Mouse (Mus musculus) hindbrain, embryonic 11.5 days (tissue): ENCODE data around the gene Aanat. TPM values are rescaled to one million over a fixed set of nuclear protein-coding genes. Genes with fewer than 3 reads are reported as not detected.
A peak's percentile ranks its signal among the peaks of the same experiment; 100 is the strongest.

Experiments used
- ATAC-seq: fragments of 200-750 bp; cut with Nextera tagmentation; 2 replicates; pipeline ENCODE4 v1.8.0; 2017; ENCODE audit warnings: mild to moderate bottlenecking, moderate TSS enrichment, moderate library complexity; ENCODE audit not compliant: low FRiP score
- DNase-seq: peaks from one replicate; pipeline ENCODE4 v3.0.0-alpha.2; 2015; ENCODE audit warnings: low spot score
- H3K27ac ChIP-seq: fragments of 300-500 bp; sonication (generic); 2 replicates; pipeline ENCODE4 v1.5.1; 2014; ENCODE audit warnings: mild to moderate bottlenecking, low read depth, low read length
- H3K27me3 ChIP-seq: fragments of 300-500 bp; sonication (generic); 2 replicates; pipeline ENCODE4 v1.6.1; 2014; ENCODE audit warnings: mild to moderate bottlenecking, low read length, moderate library complexity, mixed read lengths; ENCODE audit not compliant: control insufficient read depth, insufficient read depth
- H3K36me3 ChIP-seq: fragments of 300-500 bp; sonication (generic); 2 replicates; pipeline ENCODE4 v1.6.1; 2014; ENCODE audit warnings: mild to moderate bottlenecking, low read length, moderate library complexity, mixed read lengths; ENCODE audit not compliant: control insufficient read depth, insufficient read depth
- H3K4me1 ChIP-seq: fragments of 300-500 bp; sonication (generic); replicated peaks from 2 replicates; pipeline ENCODE4 v1.6.1; 2014; ENCODE audit warnings: low read length, mixed read lengths; ENCODE audit not compliant: control insufficient read depth, insufficient read depth
- H3K4me2 ChIP-seq: fragments of 300-500 bp; sonication (generic); replicated peaks from 2 replicates; pipeline ENCODE4 v1.6.1; 2014; ENCODE audit warnings: mild to moderate bottlenecking, low read depth, low read length
- H3K4me3 ChIP-seq: fragments of 300-500 bp; sonication (generic); 2 replicates; pipeline ENCODE4 v1.5.1; 2014; ENCODE audit warnings: low read depth, low read length
- H3K9ac ChIP-seq: fragments of 300-500 bp; sonication (generic); 2 replicates; pipeline ENCODE4 v1.6.1; 2014; ENCODE audit warnings: low read depth, low read length
- H3K9me3 ChIP-seq: fragments of 300-500 bp; sonication (generic); 2 replicates; pipeline ENCODE4 v1.6.1; 2016; ENCODE audit warnings: low read length; ENCODE audit not compliant: control insufficient read depth
- WGBS: fragments of 180-500 bp; shearing (Covaris S2); extraction: QIAGEN DNeasy Blood & Tissue Kit; methylation state at CpG from one replicate; pipeline ENCODE4 v1.1.7; 2014; 5-methylcytosine and 5-hydroxymethylcytosine counted together
- polyA plus RNA-seq: library from polyadenylated mRNA; unstranded; fragments of >200 nt; fragmentation: Nextera tagmentation; extraction: Ambion mirVana; gene quantifications from 2 replicates; pipeline ENCODE4 v1.2.1, GENCODE M21; 2014

Aanat gene
- polyA plus RNA-seq, 1 experiment from 2014 or later, result not detected

DNA sequence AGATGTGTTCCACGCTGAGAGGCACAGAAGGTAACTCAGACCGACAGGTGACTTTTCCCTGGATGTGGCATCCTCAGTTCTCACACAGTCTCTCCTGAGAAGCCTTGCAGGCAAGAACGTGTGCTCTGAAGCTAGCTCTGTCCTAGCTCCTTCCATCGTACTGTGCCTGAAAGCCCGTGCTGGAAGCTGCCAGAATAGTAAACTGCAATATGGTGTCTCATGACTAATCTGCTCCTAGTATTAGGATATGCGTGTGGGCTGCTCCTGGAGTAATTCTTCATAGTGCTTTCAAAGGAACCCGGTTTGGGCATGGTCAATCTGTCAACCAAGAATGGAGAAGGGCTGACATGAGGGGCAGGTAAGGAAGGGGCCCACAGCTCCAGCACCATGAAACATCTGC, 15.4 kb upstream of the Aanat start:
- Histone ChIP-seq H3K4me2 (no peak overlapping the region), H3K27ac (no peak overlapping the region), H3K27me3 (no peaks in the 10 kb centered on the region), H3K9ac (no peak overlapping the region), H3K36me3 (no peaks in the 10 kb centered on the region), H3K9me3 (no peaks in the 10 kb centered on the region), H3K4me1 (peaks cover 8% of the 10 kb centered on the region), H3K4me3 (no peak overlapping the region)
- no peak for DNase-seq
- ATAC-seq, result no peak
- 86% methylated on average over 7 of the region's 7 CpGs for WGBS

DNA sequence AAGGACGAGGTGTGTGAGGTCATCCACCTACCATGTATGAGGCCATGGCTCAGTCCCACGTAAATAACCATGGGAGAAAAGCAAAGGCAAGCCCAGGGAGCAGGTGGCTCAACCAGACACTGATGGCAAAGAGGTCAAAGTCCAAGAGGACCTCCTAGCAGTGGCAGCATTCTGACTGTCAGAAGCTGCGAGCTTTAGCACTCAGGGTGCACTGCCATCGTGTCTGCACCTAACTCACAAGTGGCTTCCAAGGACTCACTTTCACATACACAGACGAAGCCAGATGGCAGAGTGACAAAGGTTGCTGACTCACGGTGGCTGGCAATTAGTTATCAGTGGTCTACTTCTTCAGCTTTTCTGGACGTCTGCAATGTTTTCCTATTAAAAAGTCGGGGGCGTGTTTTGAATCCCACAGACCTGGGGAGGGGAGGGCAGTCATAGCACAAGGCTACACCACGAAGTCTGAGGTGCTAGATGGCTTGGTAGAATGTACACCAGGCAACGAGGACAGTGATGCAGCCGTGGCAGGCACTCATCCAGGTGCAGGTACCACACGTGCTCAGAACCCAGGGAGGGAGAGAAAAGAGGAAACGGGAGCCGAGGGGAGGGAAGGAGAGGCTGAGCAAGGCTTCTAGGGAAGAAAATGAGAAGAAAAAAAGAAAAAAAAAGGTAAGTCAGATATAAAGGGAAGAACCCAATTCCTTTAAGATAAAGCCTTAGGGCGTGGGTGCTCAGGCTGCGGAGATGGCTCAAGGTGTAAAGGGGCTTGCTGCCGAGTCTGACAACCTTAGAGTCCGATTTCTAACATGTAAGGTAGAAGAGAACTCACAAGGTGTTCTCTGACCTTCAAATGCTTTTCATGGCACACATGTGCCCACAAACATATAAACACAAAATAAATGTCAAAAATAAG, 14.2 kb upstream of the Aanat start:
- no peak for DNase-seq
- H3K4me2 ChIP-seq, result no peak overlapping the region
- H3K27ac ChIP-seq, result no peak overlapping the region
- WGBS, result 85% methylated on average over 19 of the region's 19 CpGs
- no peaks in the 10 kb centered on the region for H3K9me3 ChIP-seq
- no peaks in the 10 kb centered on the region for H3K36me3 ChIP-seq
- no peak overlapping the region for H3K4me3 ChIP-seq
- H3K27me3 ChIP-seq, result no peaks in the 10 kb centered on the region
- no peak overlapping the region for H3K9ac ChIP-seq
- H3K4me1 ChIP-seq, result peaks cover 8% of the 10 kb centered on the region
- ATAC-seq, result no peak

DNA sequence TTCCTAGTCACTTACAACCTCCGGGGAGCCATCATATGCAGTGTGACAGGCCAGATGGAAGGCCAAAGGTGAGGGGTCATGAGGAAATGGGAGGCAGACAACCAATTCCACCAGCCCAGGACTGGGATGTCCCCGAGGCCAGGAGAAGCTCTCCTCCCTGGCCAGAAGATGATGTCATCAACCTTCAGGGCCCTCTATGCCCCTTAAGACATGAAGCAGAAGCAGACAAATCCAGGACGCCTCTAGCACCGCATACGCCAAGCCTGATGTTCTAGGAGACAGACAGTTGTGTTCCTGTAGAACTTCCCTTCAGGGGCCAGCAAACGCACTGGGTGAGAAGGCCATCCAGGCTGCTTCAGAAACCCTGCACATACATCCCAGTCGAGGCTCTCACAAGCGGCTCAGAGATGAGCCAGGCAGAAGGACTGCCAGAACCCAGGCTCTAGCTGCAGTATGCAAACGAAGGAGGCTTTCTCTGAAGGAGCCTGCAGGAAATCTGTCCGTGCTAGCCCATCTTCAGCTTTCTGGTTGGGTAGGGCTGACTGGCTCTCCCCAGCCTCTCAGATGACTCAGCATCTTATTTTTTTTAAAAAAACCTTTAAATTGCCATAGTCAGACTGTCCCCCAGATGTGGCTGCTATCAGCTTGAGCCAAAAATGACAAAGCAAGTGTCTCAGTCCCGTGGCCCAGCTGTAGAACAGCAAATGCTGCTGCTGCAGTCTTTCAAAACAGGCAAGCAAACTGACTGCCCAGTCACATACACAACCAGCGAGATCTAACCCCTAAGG, 13.3 kb upstream of the Aanat start:
- Histone ChIP-seq H3K9ac (0 out of 2 replicates have a peak overlapping the region, but pooled peaks have one; percentile 19), H3K9me3 (no peaks in the 10 kb centered on the region), H3K27ac (peak overlapping the region; percentile 27; the same call in 1 of the 2 replicates), H3K27me3 (no peaks in the 10 kb centered on the region), H3K4me1 (peaks cover 8% of the 10 kb centered on the region), H3K4me2 (no peak overlapping the region), H3K4me3 (no peak overlapping the region), H3K36me3 (no peaks in the 10 kb centered on the region)
- ATAC-seq (no peak), DNase-seq (no peak)
- 60% methylated on average over 12 of the region's 12 CpGs for WGBS

DNA sequence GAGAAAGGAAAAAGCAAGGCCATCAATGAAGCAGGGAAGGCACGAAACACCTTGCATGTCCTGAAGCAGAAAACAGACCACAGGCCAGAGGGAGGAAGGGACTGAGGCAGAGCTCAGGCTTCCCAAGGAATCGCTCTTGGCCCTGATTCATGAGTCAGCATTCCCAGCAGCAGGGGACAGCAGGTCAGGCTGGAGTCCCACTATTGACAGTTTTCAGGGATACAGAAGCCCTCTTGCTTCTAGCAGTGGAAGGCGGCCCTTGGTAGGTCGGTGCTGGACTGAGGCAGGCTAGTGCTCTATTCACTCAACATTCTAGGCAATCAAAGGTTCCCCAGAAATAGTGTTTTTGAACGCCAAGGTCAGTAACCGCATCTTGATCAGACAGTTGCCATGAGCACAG, 11.7 kb upstream of the Aanat start:
- Histone ChIP-seq H3K9me3 (no peaks in the 10 kb centered on the region), H3K4me1 (peaks cover 8% of the 10 kb centered on the region), H3K4me2 (no peak overlapping the region), H3K4me3 (no peak overlapping the region), H3K9ac (no peak overlapping the region), H3K27me3 (no peaks in the 10 kb centered on the region), H3K27ac (no peak overlapping the region), H3K36me3 (no peaks in the 10 kb centered on the region)
- no peak for ATAC-seq
- 57% methylated on average over 6 of the region's 6 CpGs for WGBS
- DNase-seq, result no peak

DNA sequence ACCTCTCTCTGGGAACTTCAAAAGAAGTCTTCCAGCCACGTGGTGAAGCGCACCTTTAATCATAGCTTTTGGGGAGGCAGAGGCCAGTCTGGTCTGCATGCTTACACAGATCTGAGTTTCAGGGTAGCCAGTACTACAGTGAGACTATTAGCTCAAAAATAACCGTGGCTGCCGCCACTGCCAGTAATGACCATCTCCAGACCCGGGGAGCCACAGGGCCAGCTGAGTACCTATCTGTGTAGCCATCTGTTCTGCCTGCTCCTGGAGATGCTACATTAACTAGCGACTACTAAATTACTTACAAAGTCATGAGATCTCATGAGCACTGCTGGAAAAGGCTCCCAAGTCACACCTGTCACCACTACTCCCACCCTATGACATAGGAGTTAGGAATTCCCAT, 11.2 kb upstream of the Aanat start:
- Histone ChIP-seq H3K36me3 (no peaks in the 10 kb centered on the region), H3K27me3 (no peaks in the 10 kb centered on the region), H3K4me2 (no peak overlapping the region), H3K27ac (no peak overlapping the region), H3K9ac (no peak overlapping the region), H3K4me3 (no peak overlapping the region), H3K4me1 (peaks cover 8% of the 10 kb centered on the region), H3K9me3 (no peaks in the 10 kb centered on the region)
- WGBS, result 68% methylated on average over 6 of the region's 6 CpGs
- no peak for ATAC-seq
- DNase-seq, result no peak

DNA sequence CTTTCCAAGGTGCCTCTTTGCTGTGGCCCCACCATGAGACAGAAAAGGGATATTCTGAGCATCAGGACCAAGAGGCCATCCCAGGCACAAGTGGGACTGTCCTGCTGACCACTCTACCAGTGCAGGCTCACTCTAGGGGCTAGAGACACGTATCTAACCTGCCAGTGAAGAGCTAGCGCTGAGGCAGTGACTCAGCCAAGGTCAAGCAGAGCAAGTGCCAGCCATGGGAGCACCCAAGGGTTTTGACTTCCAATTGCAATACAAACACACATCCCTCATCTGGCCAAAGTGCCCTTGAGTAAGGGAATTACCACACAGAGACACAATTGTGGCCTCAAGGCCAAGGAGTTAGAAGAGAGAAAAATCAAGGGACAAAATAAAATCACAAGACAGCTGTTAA, 10.8 kb upstream of the Aanat start:
- Histone ChIP-seq H3K36me3 (no peaks in the 10 kb centered on the region), H3K4me2 (no peak overlapping the region), H3K27me3 (no peaks in the 10 kb centered on the region), H3K4me1 (peaks cover 8% of the 10 kb centered on the region), H3K9ac (no peak overlapping the region), H3K4me3 (no peak overlapping the region), H3K27ac (no peak overlapping the region), H3K9me3 (no peaks in the 10 kb centered on the region)
- ATAC-seq, result no peak
- 89% methylated on average over 2 of the region's 2 CpGs for WGBS
- no peak for DNase-seq

DNA sequence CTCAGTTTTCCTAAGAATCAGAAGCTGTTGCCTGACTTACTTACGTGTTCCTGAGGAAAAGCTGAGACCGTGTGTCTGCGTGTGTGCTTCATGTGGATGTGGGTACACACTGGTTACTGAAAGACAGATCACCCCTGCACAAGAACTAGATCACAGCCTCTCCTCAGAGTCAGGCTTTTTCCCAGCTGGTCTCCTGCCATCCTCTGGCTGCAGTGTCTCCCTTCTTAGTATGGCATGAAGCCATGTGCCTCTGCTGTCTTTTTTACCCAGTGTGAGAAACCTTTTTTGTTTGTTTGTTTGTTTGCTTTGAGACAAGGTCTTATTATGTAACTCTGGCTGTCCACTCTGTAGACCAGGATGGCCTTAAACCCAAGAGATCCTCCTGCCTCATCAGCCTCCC, 7.0 kb upstream of the Aanat start:
- H3K9ac ChIP-seq, result no peak overlapping the region
- WGBS, result 99% methylated on average over 3 of the region's 3 CpGs
- H3K36me3 ChIP-seq, result no peaks in the 10 kb centered on the region
- H3K27ac ChIP-seq, result no peak overlapping the region
- H3K9me3 ChIP-seq, result no peaks in the 10 kb centered on the region
- peaks cover 5% of the 10 kb centered on the region for H3K4me1 ChIP-seq
- H3K4me2 ChIP-seq, result no peak overlapping the region
- ATAC-seq (no peak), DNase-seq (no peak)
- H3K27me3 ChIP-seq, result no peaks in the 10 kb centered on the region
- no peak overlapping the region for H3K4me3 ChIP-seq

DNA sequence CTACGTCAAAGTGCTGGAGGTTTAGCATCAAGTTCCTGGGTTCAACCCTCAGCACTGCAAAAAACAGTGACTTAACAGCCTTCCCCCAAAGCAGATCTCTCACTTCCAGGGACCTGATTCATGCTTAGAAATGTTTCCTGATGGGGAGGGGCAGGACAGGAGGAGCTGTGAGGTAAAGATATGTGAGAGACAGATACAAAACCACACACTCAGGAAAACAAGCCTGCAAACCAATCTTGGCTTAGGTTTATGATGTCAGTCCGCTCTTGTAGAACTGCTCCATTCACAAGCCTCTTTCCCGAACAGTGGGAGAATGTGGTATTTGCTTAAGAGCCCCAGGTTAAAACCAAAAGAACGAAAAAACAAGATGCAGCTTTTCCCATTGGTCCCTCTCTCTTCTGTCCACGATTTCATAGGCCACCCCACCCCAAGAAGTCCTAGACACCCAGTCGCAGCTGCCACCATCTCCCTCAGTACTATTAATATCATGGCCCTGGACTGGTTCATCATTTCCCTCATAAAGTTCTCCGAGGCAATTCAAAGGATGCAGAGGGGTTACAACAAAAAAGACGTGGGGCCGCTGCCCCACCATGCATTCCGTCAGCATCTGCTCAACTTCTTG, 6.1 kb upstream of the Aanat start:
- no peaks in the 10 kb centered on the region for H3K27me3 ChIP-seq
- no peaks in the 10 kb centered on the region for H3K9me3 ChIP-seq
- H3K4me1 ChIP-seq, result no peaks in the 10 kb centered on the region; the same call in 1 of the 2 replicates
- H3K36me3 ChIP-seq, result no peaks in the 10 kb centered on the region
- H3K27ac ChIP-seq, result peak overlapping the region; percentile 89; the same call in 1 of the 2 replicates
- 21% methylated on average over 10 of the region's 10 CpGs for WGBS
- H3K9ac ChIP-seq, result peak overlapping the region; percentile 97
- peak overlapping the region; percentile 97 for H3K4me3 ChIP-seq
- ATAC-seq (no peak), DNase-seq (no peak)
- peak overlapping the region; percentile 79 for H3K4me2 ChIP-seq
